Mouse (Mus musculus) hindbrain, embryonic 14.5 days (tissue): ENCODE data around the gene Gnpat. TPM values are rescaled to one million over a fixed set of nuclear protein-coding genes. Genes with fewer than 3 reads are reported as not detected.

ENCODE experiments used
- ATAC-seq: fragments of 200-750 bp; cut with Nextera tagmentation; 2 replicates; pipeline ENCODE4 v1.8.0; 2017; ENCODE audit warnings: moderate number of reproducible peaks, mild to moderate bottlenecking, moderate TSS enrichment, moderate library complexity; ENCODE audit not compliant: low FRiP score
- DNase-seq: peaks from one replicate; pipeline ENCODE4 v3.0.0-alpha.2; 2015; ENCODE audit warnings: low spot score
- H3K27ac ChIP-seq: fragments of 300-500 bp; sonication (generic); 2 replicates; pipeline ENCODE4 v1.5.1; 2014; ENCODE audit warnings: mild to moderate bottlenecking, moderate library complexity
- H3K27me3 ChIP-seq: fragments of 300-500 bp; sonication (generic); 2 replicates; pipeline ENCODE4 v1.6.1; 2014; ENCODE audit warnings: mild to moderate bottlenecking, low read length, mixed read lengths; ENCODE audit not compliant: control insufficient read depth, insufficient read depth
- H3K36me3 ChIP-seq: fragments of 300-500 bp; sonication (generic); replicated peaks from 2 replicates; pipeline ENCODE4 v1.6.1; 2014; ENCODE audit not compliant: control insufficient read depth, insufficient read depth
- H3K4me1 ChIP-seq: fragments of 300-500 bp; sonication (generic); replicated peaks from 2 replicates; pipeline ENCODE4 v1.6.1; 2014; ENCODE audit warnings: antibody characterized with exemption, low read length, mixed read lengths; ENCODE audit not compliant: control insufficient read depth, insufficient read depth
- H3K4me2 ChIP-seq: fragments of 300-500 bp; sonication (generic); replicated peaks from 2 replicates; pipeline ENCODE4 v1.6.1; 2014; ENCODE audit warnings: mild to moderate bottlenecking, moderate library complexity
- H3K4me3 ChIP-seq: fragments of 300-500 bp; sonication (generic); replicated peaks from 2 replicates; pipeline ENCODE4 v1.5.1; 2014; ENCODE audit warnings: mild to moderate bottlenecking, low read length
- H3K9ac ChIP-seq: fragments of 300-500 bp; sonication (generic); 2 replicates; pipeline ENCODE4 v1.6.1; 2014
- H3K9me3 ChIP-seq: fragments of 300-500 bp; sonication (generic); 2 replicates; pipeline ENCODE4 v1.6.1; 2016; ENCODE audit warnings: low read length; ENCODE audit not compliant: control insufficient read depth
- WGBS: fragments of 180-500 bp; shearing (Covaris S2); extraction: QIAGEN DNeasy Blood & Tissue Kit; methylation state at CpG from one replicate; pipeline ENCODE4 v1.1.7; 2014; 5-methylcytosine and 5-hydroxymethylcytosine counted together
- polyA plus RNA-seq: library from polyadenylated mRNA; unstranded; fragments of >200 nt; fragmentation: Nextera tagmentation; extraction: Ambion mirVana; gene quantifications from 2 replicates; pipeline ENCODE4 v1.2.1, GENCODE M21; 2014

Gnpat gene
- polyA plus RNA-seq, 1 experiment from 2014 or later: 72.3 TPM

DNA sequence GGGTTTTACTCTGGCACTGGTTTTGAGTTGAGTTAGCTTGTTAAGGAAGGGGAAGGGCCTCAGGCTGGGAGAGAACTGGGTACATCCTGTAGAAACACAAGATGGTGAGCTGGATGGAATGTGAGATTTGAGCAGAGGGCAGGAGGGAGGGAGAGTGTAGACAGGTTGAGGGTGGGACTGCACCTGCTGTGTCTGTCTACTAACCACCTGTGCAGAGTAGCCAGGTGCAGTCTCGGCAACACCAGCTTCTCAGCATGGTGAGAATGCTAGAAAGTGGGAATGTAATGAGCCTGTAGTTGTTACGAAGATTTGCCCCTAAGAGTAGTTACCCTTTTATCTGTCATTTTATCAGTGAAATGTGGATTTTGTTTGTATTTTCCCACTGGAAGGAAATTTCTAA lies 42.6 kb downstream of the Gnpat start:
- no peak for ATAC-seq
- peaks cover 91% of the 10 kb centered on the region for H3K36me3 ChIP-seq
- no peak overlapping the region for H3K27ac ChIP-seq
- DNase-seq: no peak
- 89% methylated on average over 2 of the region's 2 CpGs for WGBS
- H3K4me1 ChIP-seq: no peaks in the 10 kb centered on the region
- H3K4me3 ChIP-seq: no peak overlapping the region
- H3K9ac ChIP-seq: no peak overlapping the region
- no peaks in the 10 kb centered on the region for H3K27me3 ChIP-seq
- H3K9me3 ChIP-seq: no peaks in the 10 kb centered on the region
- H3K4me2 ChIP-seq: no peak overlapping the region

DNA sequence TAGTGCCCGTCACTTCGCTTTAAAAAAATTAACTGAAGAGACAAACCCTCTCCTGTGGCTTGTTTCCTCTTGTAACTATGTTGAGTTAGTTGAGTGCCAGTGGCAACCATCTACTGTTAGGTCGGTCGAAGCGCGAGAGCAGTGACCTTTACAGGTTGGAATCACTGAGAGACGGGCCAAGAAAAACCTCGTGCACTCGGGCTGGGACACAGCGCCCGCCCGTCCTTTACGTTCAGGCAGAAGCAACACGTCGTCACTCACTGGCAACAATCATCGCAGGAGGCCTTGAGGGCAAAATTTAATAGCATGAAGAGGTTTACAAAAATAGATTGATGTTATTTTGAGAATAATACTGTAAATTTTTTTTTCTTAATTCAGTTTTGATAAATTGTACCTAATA lies 47.1 kb downstream of the Gnpat start:
- no peak overlapping the region for H3K27ac ChIP-seq
- H3K36me3 ChIP-seq: peaks cover 96% of the 10 kb centered on the region
- no peak overlapping the region for H3K9ac ChIP-seq
- no peaks in the 10 kb centered on the region for H3K9me3 ChIP-seq
- no peak overlapping the region for H3K4me2 ChIP-seq
- H3K4me3 ChIP-seq: no peak overlapping the region
- H3K27me3 ChIP-seq: no peaks in the 10 kb centered on the region
- no peaks in the 10 kb centered on the region for H3K4me1 ChIP-seq
- ATAC-seq (no peak), DNase-seq (no peak)
- 94% methylated on average over 16 of the region's 16 CpGs for WGBS

DNA sequence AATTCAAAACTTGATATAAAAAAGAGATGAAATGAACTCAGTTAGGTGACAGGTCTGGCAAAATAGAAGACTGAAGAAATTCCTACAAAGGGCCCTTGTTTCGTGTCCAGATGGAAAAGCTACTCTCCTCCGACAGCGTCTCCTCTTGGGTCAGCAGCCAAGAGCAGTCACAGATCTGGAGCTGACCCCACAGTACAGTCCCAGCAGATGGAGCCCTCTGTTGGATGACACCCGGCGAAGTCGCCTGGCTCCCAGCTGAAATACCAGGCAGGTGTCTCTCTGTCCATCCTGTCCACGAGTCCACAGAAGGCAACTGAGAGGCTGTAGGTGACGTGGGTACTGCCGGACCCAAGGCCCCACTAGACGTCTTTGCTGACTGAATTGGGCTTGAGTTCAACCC lies 47.5 kb downstream of the Gnpat start:
- H3K27ac ChIP-seq: no peak overlapping the region
- no peak overlapping the region for H3K4me3 ChIP-seq
- H3K36me3 ChIP-seq: peaks cover 95% of the 10 kb centered on the region
- no peak overlapping the region for H3K9ac ChIP-seq
- DNase-seq (no peak), ATAC-seq (no peak)
- no peaks in the 10 kb centered on the region for H3K9me3 ChIP-seq
- WGBS: 89% methylated on average over 10 of the region's 10 CpGs
- no peaks in the 10 kb centered on the region for H3K27me3 ChIP-seq
- H3K4me1 ChIP-seq: no peaks in the 10 kb centered on the region
- H3K4me2 ChIP-seq: no peak overlapping the region

DNA sequence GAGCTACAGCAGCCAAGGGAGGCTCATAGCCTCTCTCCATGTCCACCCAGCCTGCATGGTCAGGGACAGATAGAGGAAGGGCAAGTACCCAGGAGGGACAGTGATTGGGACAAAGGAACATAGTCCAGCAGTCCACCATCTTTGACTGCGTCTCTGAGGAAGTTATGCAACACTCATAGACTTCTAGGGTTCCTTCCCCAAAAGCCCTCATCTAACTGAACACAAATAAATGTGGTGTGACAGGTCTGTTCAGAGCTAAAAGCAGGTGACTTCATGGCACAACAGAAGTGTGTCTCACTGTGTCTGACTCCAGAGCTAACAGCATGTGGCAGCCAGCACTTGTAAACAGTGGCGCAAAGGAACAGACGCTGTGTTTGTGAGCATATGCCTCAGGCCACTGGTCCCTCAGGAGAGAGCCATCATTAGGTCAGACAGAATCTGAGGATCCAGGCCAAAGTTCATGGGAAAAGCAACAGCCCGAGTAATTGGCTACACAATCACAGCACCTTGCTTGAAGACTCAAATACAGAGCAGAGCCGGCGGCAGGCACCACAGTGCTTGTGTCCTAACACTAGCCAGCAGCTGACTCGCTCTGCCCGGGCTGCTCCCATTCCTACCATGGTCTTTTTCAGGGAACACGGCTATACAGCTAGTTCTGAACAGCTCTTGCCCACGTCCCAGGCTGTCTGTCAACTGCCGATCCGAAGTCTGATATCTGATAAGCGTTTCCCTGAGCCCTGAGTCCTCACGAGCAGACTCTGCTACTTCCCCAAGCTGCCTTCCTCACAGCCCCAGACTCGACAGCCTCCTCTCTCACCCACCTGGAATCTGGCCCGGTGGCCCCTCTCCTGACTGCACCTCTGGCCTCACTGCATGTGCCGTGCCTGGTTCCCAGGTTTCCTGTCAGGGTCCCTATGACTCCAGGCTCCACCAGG lies 49.4 kb downstream of the Gnpat start:
- no peak overlapping the region for H3K4me3 ChIP-seq
- no peak overlapping the region for H3K27ac ChIP-seq
- H3K9me3 ChIP-seq: no peaks in the 10 kb centered on the region
- no peaks in the 10 kb centered on the region for H3K4me1 ChIP-seq
- DNase-seq (no peak), ATAC-seq (no peak)
- peaks cover 79% of the 10 kb centered on the region for H3K36me3 ChIP-seq
- H3K4me2 ChIP-seq: no peak overlapping the region
- no peak overlapping the region for H3K9ac ChIP-seq
- no peaks in the 10 kb centered on the region for H3K27me3 ChIP-seq
- 82% methylated on average over 17 of the region's 17 CpGs for WGBS

DNA sequence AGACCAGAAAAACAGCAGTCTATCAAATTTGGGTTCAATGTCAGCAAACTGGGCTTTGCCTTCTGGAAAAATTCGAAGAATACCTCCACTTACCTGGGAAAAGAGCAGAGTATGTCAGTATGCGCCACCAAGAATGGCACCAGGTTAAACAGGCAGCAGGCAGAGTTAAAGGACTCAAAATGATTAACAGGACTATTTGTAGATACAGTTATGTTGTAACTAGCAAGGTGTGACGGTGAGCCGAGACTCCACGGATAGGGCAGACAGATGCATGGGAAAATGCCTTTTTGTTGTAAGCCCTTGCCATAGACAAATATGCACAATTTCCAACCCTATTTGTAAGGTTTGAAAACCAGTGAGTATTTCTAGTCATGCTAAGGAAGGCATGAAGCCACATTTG lies 51.2 kb downstream of the Gnpat start:
- no peak overlapping the region for H3K9ac ChIP-seq
- H3K27me3 ChIP-seq: no peaks in the 10 kb centered on the region
- ATAC-seq (no peak), DNase-seq (no peak)
- no peaks in the 10 kb centered on the region for H3K9me3 ChIP-seq
- H3K4me3 ChIP-seq: no peak overlapping the region
- peaks cover 62% of the 10 kb centered on the region for H3K36me3 ChIP-seq
- WGBS: 98% methylated on average over 5 of the region's 5 CpGs
- no peak overlapping the region for H3K4me2 ChIP-seq
- H3K4me1 ChIP-seq: no peaks in the 10 kb centered on the region
- H3K27ac ChIP-seq: no peak overlapping the region

DNA sequence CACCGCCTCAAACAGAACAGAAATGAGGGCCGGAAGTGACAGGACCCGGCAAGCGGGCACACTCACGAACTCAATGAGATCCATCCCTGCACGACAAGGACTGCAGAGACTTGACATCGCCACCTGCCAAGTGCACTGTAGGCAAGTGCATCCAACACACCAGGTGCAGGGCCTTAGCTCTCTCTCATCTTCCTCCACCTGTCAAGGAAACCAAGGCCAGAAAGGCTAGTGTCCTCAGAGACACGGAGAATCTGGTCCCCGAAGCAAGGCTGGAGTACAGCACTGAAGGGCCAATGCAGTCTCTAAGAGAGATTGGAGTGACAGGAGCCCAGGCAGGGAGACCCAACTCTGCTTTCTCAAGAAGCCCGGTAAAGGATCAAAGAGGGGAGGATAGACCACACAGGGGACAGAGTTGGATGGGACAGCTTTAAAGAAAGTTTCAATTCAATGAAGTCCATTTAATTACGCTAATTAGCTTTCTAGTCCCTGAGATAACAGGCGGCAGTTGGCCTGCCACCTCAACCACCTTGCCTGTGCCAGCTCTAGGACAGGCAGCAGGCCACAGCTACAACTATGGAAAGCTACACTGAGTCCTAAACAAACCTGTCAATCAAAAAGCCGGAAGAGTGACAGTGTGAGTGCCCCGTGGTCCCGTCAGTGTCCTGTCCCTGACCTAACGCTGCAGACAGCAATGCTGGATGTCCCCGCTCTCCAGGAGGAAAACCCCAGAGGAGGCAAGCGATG lies 55.1 kb downstream of the Gnpat start:
- Histone ChIP-seq H3K4me1 (no peaks in the 10 kb centered on the region; the same call in 1 of the 2 replicates), H3K9ac (no peak overlapping the region), H3K27ac (no peak overlapping the region), H3K4me2 (no peak overlapping the region), H3K27me3 (no peaks in the 10 kb centered on the region), H3K36me3 (peaks cover 25% of the 10 kb centered on the region), H3K9me3 (no peaks in the 10 kb centered on the region), H3K4me3 (no peak overlapping the region)
- DNase-seq (no peak), ATAC-seq (no peak)
- WGBS: 79% methylated on average over 18 of the region's 18 CpGs

DNA sequence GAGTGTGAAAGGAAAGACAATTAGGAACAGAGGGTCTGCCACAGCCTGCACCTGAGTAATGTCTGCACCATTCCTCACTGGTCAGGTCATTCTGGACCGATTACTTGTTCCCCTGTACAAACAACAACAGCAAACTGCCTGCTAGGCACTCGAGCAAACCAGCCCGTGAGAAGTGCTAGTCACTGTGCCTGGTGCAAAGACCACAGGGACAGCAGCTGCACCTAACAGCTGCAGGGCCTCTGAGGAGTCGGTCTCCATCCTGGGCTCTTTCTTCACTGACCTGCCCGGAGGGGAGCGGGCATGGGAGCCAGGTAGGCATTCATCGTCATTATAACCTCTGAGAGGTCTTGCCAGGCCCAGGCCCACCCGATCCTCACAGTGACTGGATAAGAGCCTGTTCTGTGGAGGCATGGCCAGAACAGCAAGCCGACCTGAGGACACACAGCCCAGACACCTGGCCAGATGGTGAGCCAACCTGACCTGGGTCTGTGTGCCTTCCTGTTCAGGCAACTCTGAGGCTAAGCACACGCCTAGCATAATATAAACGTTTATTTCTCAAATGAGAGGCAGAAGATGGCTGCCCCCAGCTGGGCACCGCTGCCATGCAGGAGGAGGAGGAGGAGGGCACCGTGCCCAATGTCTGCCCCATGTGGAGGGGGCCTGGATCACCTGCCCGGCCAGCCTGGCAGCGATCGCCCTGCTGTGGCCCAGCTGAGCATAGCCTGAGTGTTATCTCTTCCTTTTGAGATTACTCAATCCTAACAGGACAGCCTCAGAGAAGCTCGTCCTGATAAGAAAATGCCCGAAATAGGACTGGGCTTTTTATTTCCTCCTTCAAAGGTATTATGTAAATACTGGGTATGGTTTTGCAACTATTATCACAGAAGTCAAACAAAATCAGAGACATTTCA lies 58.8 kb downstream of the Gnpat start:
- WGBS: 81% methylated on average over 18 of the region's 18 CpGs
- no peak overlapping the region for H3K9ac ChIP-seq
- H3K27ac ChIP-seq: no peak overlapping the region
- no peak overlapping the region for H3K4me3 ChIP-seq
- no peak for ATAC-seq
- peaks cover 2% of the 10 kb centered on the region; the same call in 1 of the 2 replicates for H3K36me3 ChIP-seq
- H3K9me3 ChIP-seq: no peaks in the 10 kb centered on the region
- no peaks in the 10 kb centered on the region for H3K27me3 ChIP-seq
- H3K4me1 ChIP-seq: no peaks in the 10 kb centered on the region; the same call in 1 of the 2 replicates
- no peak overlapping the region for H3K4me2 ChIP-seq
- no peak for DNase-seq

DNA sequence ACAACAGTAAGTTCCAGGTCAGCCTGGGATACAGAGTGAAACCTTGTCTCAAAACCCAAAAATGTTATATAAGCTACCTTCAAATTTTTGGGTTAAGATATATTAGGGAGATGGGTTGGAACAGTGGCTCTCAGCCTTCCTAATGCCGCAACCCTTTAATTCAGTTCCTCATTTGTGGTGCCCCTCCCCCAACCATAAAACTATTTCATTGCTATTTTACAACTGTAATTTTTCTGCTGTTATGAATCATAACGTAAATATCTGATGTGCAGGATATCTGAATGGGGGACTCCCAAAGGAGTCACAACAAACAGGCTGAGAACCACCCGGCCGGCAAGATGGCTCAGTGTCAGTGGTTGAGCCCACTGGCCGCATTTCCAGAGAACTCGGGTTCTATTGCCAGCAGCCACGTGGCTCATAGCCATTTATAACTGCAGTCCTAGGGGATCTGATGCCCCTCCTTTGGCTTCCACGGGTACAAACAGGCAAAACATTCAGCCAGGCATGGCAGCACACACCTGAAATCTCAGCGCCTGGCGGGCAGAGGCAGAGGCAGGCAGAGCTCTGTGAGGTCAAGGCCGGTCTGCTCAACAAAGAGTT lies 59.8 kb downstream of the Gnpat start:
- Histone ChIP-seq H3K36me3 (peaks cover 11% of the 10 kb centered on the region; the same call in 1 of the 2 replicates), H3K27ac (no peak overlapping the region), H3K9ac (no peak overlapping the region), H3K4me3 (no peak overlapping the region), H3K4me1 (no peaks in the 10 kb centered on the region; the same call in 1 of the 2 replicates), H3K9me3 (no peaks in the 10 kb centered on the region), H3K4me2 (no peak overlapping the region), H3K27me3 (no peaks in the 10 kb centered on the region)
- DNase-seq: no peak
- ATAC-seq: no peak
- WGBS: 71% methylated on average over 11 of the region's 11 CpGs
